Mouse (Mus musculus) bone marrow, adult 2 months (tissue): ENCODE results near the gene Paqr9. TPM values are rescaled to one million over a fixed set of nuclear protein-coding genes. Genes with fewer than 3 reads are reported as not detected.

ENCODE experiments used
- H3K27ac ChIP-seq: fragments of 200-500 bp; 2 replicates; pipeline ENCODE4 v1.5.1; 2012; ENCODE audit warnings: low read depth, mild to moderate bottlenecking, control low read depth, inconsistent platforms, low read length; ENCODE audit not compliant: control insufficient read depth, poor library complexity, insufficient read depth
- H3K4me1 ChIP-seq: fragments of 200-500 bp; 2 replicates; pipeline ENCODE4 v1.6.1; 2011; ENCODE audit warnings: low read length; ENCODE audit not compliant: control insufficient read depth, insufficient read depth
- H3K4me3 ChIP-seq: fragments of 200-500 bp; replicated peaks from 2 replicates; pipeline ENCODE3; 2011; ENCODE audit warnings: mild to moderate bottlenecking, low read depth, low read length, control low read depth; ENCODE audit not compliant: control insufficient read depth
- CTCF ChIP-seq: fragments of 200-500 bp; IDR thresholded peaks from 2 replicates; pipeline ENCODE4 v1.5.1; 2011; ENCODE audit warnings: low read length, control low read depth; ENCODE audit not compliant: control insufficient read depth, insufficient read depth
- POLR2A ChIP-seq: fragments of 200-500 bp; IDR thresholded peaks from 2 replicates; pipeline ENCODE4 v1.6.1; 2011; ENCODE audit warnings: low read depth, mild to moderate bottlenecking, control low read depth, low read length, borderline replicate concordance; ENCODE audit not compliant: control insufficient read depth
- WGBS: fragments of 180-500 bp; shearing (Covaris S2); methylation state at CpG from one replicate; pipeline ENCODE4 v1.1.7; 2018; 5-methylcytosine and 5-hydroxymethylcytosine counted together
- polyA plus RNA-seq: library from polyadenylated mRNA; stranded (reverse); fragments of >200 nt; gene quantifications from 2 replicates; pipeline ENCODE4 v1.2.4, GENCODE M21; 2011; ENCODE audit warnings: low replicate concordance; ENCODE audit not compliant: missing spikeins, insufficient read depth, insufficient read length

Paqr9 gene
- polyA plus RNA-seq, 1 experiment, result 17.0 TPM

- TF ChIP-seq POLR2A (no peak), CTCF (no peak)
- Histone ChIP-seq H3K27ac (no peak overlapping the region), H3K4me3 (no peak overlapping the region), H3K4me1 (no peaks in the 10 kb centered on the region)
- WGBS, result 36% methylated on average over 9 of the region's 9 CpGs
Observed at GRCm38 (mm10) chr9:95613426-95614127, 54.1 kb downstream of the Paqr9 start.

- no peak overlapping the region for H3K4me3 ChIP-seq
- H3K27ac ChIP-seq, result no peak overlapping the region
- TF ChIP-seq CTCF, result no peak
- no peak for TF ChIP-seq POLR2A
- H3K4me1 ChIP-seq, result no peaks in the 10 kb centered on the region
- WGBS, result 71% methylated on average over 14 of the region's 14 CpGs
Observed at GRCm38 (mm10) chr9:95614861-95615615, 55.6 kb downstream of the Paqr9 start.

- H3K4me1 ChIP-seq, result no peaks in the 10 kb centered on the region
Observed at GRCm38 (mm10) chr9:95615961-95616360, 56.5 kb downstream of the Paqr9 start.

More at GRCm38 (mm10) chr9:95615961-95616360, 56.5 kb downstream of the Paqr9 start:
- WGBS, result 73% methylated on average over 3 of the region's 3 CpGs
- H3K27ac ChIP-seq, result no peak overlapping the region
- no peak for TF ChIP-seq CTCF
- no peak for TF ChIP-seq POLR2A
- H3K4me3 ChIP-seq, result no peak overlapping the region

Other genes with a start within 250 kb of the Paqr9 start
- gene Chst2, start 152.9 kb upstream of the Paqr9 start, polyA plus RNA-seq, result 1.0 and 1.5 TPM in 2 replicates
- gene U2surp, start 47.7 kb upstream of the Paqr9 start, polyA plus RNA-seq, result 63.8 and 79.3 TPM in 2 replicates
- 1.6 TPM in 1 of 2 replicates, not detected in the other for gene Pcolce2, start 77.9 kb downstream of the Paqr9 start, polyA plus RNA-seq
- gene Trpc1, start 190.7 kb downstream of the Paqr9 start, polyA plus RNA-seq, result 0.87 and 1.0 TPM in 2 replicates